Mouse (Mus musculus) thymus, adult 2 months (tissue): ENCODE data around the gene Gm17535.
"Not testable (repeated sequence)": the region's sequence is repeated elsewhere in the genome, so short reads cannot be mapped to it uniquely, and the experiment has no call there.

Experiments used
- CTCF ChIP-seq: fragments of 200-500 bp; IDR thresholded peaks from 2 replicates; pipeline ENCODE4 v1.5.1; 2012; ENCODE audit warnings: mild to moderate bottlenecking, control low read depth, low read length, moderate library complexity, borderline replicate concordance; ENCODE audit not compliant: control insufficient read depth, poor library complexity, insufficient read depth; ENCODE audit errors: extremely low read depth
- POLR2A ChIP-seq: fragments of 200-500 bp; IDR thresholded peaks from 2 replicates; pipeline ENCODE4 v1.6.1; 2012; ENCODE audit warnings: mild to moderate bottlenecking, low read length, control low read depth, moderate library complexity; ENCODE audit not compliant: control insufficient read depth, poor library complexity, insufficient read depth; ENCODE audit errors: extremely low read depth

GRCm38 (mm10) chr9:3026136-3026535, 8.3 kb upstream of the Gm17535 start:
- not testable (repeated sequence) for TF ChIP-seq POLR2A, CTCF
